Comparison of ENCODE assay signal across 9 mouse cellular contexts in genomic region chr9:71210870-71211269, GRCm38 (mm10). TPM values are rescaled to one million over a fixed set of nuclear protein-coding genes. Genes with fewer than 3 reads are reported as not detected.
A peak's percentile ranks its signal among the peaks of the same experiment; 100 is the strongest.
DNase-seq lines count a peak whose midpoint lies in the region; ATAC-seq and TF ChIP-seq lines count a peak whose summit lies in the region.
"Had no signal": no experiment of that assay in that cellular context is flagged by ENCODE, and none has a peak within 500 bp of the region (broad histone marks: within the 10 kb centered on the region; RNA-seq: fewer than 3 reads in every experiment).

No protein-coding gene starts in this region.

- no peak for TF ChIP-seq POLR2A in testis, adult 2 months (IDR thresholded peaks at IDR 0.05; ENCODE audit: control insufficient read depth, low read depth, low read length)

- H3K27me3 ChIP-seq in hindbrain, embryonic 11.5 days (ENCODE audit: control insufficient read depth, insufficient read depth, low read length) = peaks cover 25% of the 10 kb centered on the region
- H3K27me3 ChIP-seq in hindbrain, embryonic 16.5 days (replicated peaks; ENCODE audit: control insufficient read depth, insufficient read depth, low read length) = peaks cover 31% of the 10 kb centered on the region
- H3K27me3 ChIP-seq in testis, adult 2 months (ENCODE audit: control insufficient read depth, insufficient read depth, low read length) = no peaks in the 10 kb centered on the region
- H3K27me3 ChIP-seq in liver, postnatal 0 days (ENCODE audit: insufficient read depth, low read length) = peaks cover 33% of the 10 kb centered on the region

- H3K9me3 ChIP-seq in hindbrain, embryonic 11.5 days (ENCODE audit: control insufficient read depth, low read length) = no peaks in the 10 kb centered on the region
- 0 out of 2 replicates have a peak, but pooled peaks cover 3% of the 10 kb centered on the region for H3K9me3 ChIP-seq in hindbrain, embryonic 16.5 days (ENCODE audit: control insufficient read depth, low read length)
- H3K9me3 ChIP-seq in liver, postnatal 0 days (ENCODE audit: low read length) = no peaks in the 10 kb centered on the region
- H3K9me3 ChIP-seq: limb, embryonic 12.5 days had no signal

- no peak overlapping the region for H3K9ac ChIP-seq in hindbrain, embryonic 11.5 days (ENCODE audit: low read depth, low read length)
- no peak overlapping the region for H3K9ac ChIP-seq in hindbrain, embryonic 16.5 days (ENCODE audit: low read depth, low read length)
- no peak overlapping the region for H3K9ac ChIP-seq in liver, postnatal 0 days (replicated peaks)
- H3K9ac ChIP-seq: limb, embryonic 12.5 days had no signal

- H3K4me2 ChIP-seq in hindbrain, embryonic 11.5 days (replicated peaks; ENCODE audit: low read depth, low read length) = no peak overlapping the region
- no peak overlapping the region for H3K4me2 ChIP-seq in hindbrain, embryonic 16.5 days (ENCODE audit: low read length)
- no peak overlapping the region for H3K4me2 ChIP-seq in liver, postnatal 0 days (ENCODE audit: low read depth, low read length)
- H3K4me2 ChIP-seq: limb, embryonic 12.5 days had no signal

- DNase-seq in hindbrain, embryonic 11.5 days (ENCODE audit: low spot score) = peak; percentile 67
- DNase-seq in testis, postnatal 14 days (ENCODE audit: low spot score) = no peak
- peak; percentile 67 for DNase-seq in embryo, embryonic 10 days (ENCODE audit: low spot score)
- DNase-seq in liver, postnatal 0 days = peak; percentile 40
- no peak for DNase-seq in yolk sac, embryonic 10.5 days (ENCODE audit: low spot score)

- H3K36me3 ChIP-seq in hindbrain, embryonic 11.5 days (ENCODE audit: control insufficient read depth, insufficient read depth, low read length) = no peaks in the 10 kb centered on the region
- no peaks in the 10 kb centered on the region for H3K36me3 ChIP-seq in hindbrain, embryonic 16.5 days (ENCODE audit: control insufficient read depth, insufficient read depth, low read length)
- H3K36me3 ChIP-seq in testis, adult 2 months (ENCODE audit: control insufficient read depth, insufficient read depth, low read length) = no peaks in the 10 kb centered on the region
- H3K36me3 ChIP-seq in liver, postnatal 0 days (replicated peaks; ENCODE audit: insufficient read depth, low read length) = no peaks in the 10 kb centered on the region
- H3K36me3 ChIP-seq: limb, embryonic 12.5 days had no signal

- no peak overlapping the region for H3K4me3 ChIP-seq in hindbrain, embryonic 11.5 days (ENCODE audit: low read depth, low read length)
- no peak overlapping the region for H3K4me3 ChIP-seq in hindbrain, embryonic 16.5 days (ENCODE audit: low read length)
- no peak overlapping the region for H3K4me3 ChIP-seq in testis, adult 2 months (ENCODE audit: control insufficient read depth, low read depth, low read length)
- no peak overlapping the region for H3K4me3 ChIP-seq in liver, postnatal 0 days (ENCODE audit: low read depth, low read length)
- H3K4me3 ChIP-seq: limb, embryonic 12.5 days had no signal

- H3K27ac ChIP-seq in hindbrain, embryonic 11.5 days (ENCODE audit: low read depth, low read length) = no peak overlapping the region
- H3K27ac ChIP-seq in hindbrain, embryonic 16.5 days (ENCODE audit: low read depth, low read length) = no peak overlapping the region
- no peak overlapping the region for H3K27ac ChIP-seq in testis, adult 2 months (ENCODE audit: control insufficient read depth, insufficient read depth, low read depth, low read length)
- no peak overlapping the region for H3K27ac ChIP-seq in liver, postnatal 0 days (ENCODE audit: low read depth)
- H3K27ac ChIP-seq: limb, embryonic 12.5 days had no signal

- H3K4me1 ChIP-seq in hindbrain, embryonic 11.5 days (replicated peaks; ENCODE audit: control insufficient read depth, insufficient read depth, low read length) = peaks cover 4% of the 10 kb centered on the region
- peaks cover 7% of the 10 kb centered on the region for H3K4me1 ChIP-seq in hindbrain, embryonic 16.5 days (ENCODE audit: control insufficient read depth, insufficient read depth, low read depth, low read length)
- no peaks in the 10 kb centered on the region; the same call in 1 of the 2 replicates for H3K4me1 ChIP-seq in testis, adult 2 months (ENCODE audit: control insufficient read depth, insufficient read depth, low read length)
- peaks cover 7% of the 10 kb centered on the region for H3K4me1 ChIP-seq in liver, postnatal 0 days (ENCODE audit: insufficient read depth)

- TF ChIP-seq EP300 in liver, postnatal 0 days (IDR thresholded peaks at IDR 0.05; ENCODE audit: low read depth) = no peak

- 8% methylated on average over 2 of the region's 2 CpGs for WGBS in hindbrain, embryonic 11.5 days
- WGBS in hindbrain, embryonic 16.5 days = 7% methylated on average over 2 of the region's 2 CpGs
- 11% methylated on average over 2 of the region's 2 CpGs for WGBS in liver, postnatal 0 days (ENCODE audit: insufficient replicate concordance)

- ATAC-seq in hindbrain, embryonic 11.5 days (ENCODE audit: low FRiP score) = no peak
- no peak for ATAC-seq in hindbrain, embryonic 16.5 days
- ATAC-seq in liver, postnatal 0 days = no peak
- no peak for ATAC-seq in granulocyte monocyte progenitor cell, adult 5-6 weeks (replicated peaks; ENCODE audit: poor library complexity, severe bottlenecking)

- TF ChIP-seq CTCF in testis, adult 2 months (IDR thresholded peaks at IDR 0.05; ENCODE audit: control insufficient read depth, insufficient read depth, insufficient replicate concordance, low read depth, low read length) = peak; percentile 38; the same call in 1 of the 2 replicates
- TF ChIP-seq CTCF in liver, postnatal 0 days (IDR thresholded peaks at IDR 0.05; ENCODE audit: low read depth) = peak; percentile 72

RNA-seq across cellular contexts. Expression of gene Aldh1a2, which starts 4.7 kb away (rescaled TPM):
- 11.6 and 16.0 TPM in 2 replicates for polyA plus RNA-seq in hindbrain, embryonic 11.5 days (2014; fragmentation: Nextera tagmentation; extraction: Ambion mirVana)
- 27.3 and 34.0 TPM in 2 replicates for polyA plus RNA-seq in hindbrain, embryonic 16.5 days (2015; fragmentation: Nextera tagmentation; extraction: Ambion mirVana)
- 62.1 and 62.3 TPM in 2 replicates for polyA plus RNA-seq in testis, adult 2 months (2012; rRNA removed)
- polyA plus RNA-seq in liver, postnatal 0 days (2015; fragmentation: Nextera tagmentation; extraction: Ambion mirVana) = 0.51 and 0.63 TPM in 2 replicates
- not detected in 2 replicates for total RNA-seq in granulocyte monocyte progenitor cell, adult 5-6 weeks (2014; fragmentation: Nextera tagmentation)
- total RNA-seq in granulocyte monocyte progenitor cell, adult 5-6 weeks (2017) = not detected in 2 replicates

RNA-seq across cellular contexts. Expression of gene Aqp9, which starts 42.4 kb away (rescaled TPM):
- polyA plus RNA-seq in hindbrain, embryonic 11.5 days (2014; fragmentation: Nextera tagmentation; extraction: Ambion mirVana) = 0.08 TPM in 1 of 2 replicates, not detected in the other
- polyA plus RNA-seq in hindbrain, embryonic 16.5 days (2015; fragmentation: Nextera tagmentation; extraction: Ambion mirVana) = 1.3 and 1.9 TPM in 2 replicates
- polyA plus RNA-seq in testis, adult 2 months (2012; rRNA removed) = 32.9 and 35.1 TPM in 2 replicates
- polyA plus RNA-seq in liver, postnatal 0 days (2015; fragmentation: Nextera tagmentation; extraction: Ambion mirVana) = 70.9 and 75.4 TPM in 2 replicates
- 1.0 and 1.1 TPM in 2 replicates for total RNA-seq in granulocyte monocyte progenitor cell, adult 5-6 weeks (2014; fragmentation: Nextera tagmentation)
- 0.52 and 1.4 TPM in 2 replicates for total RNA-seq in granulocyte monocyte progenitor cell, adult 5-6 weeks (2017)

Comparison
In these comparisons a context has a peak if more than half of its experiments do, and no peak if none do; other contexts are left out.
1. DNase-seq: peak in hindbrain, embryonic 11.5 days (single experiment), embryo, embryonic 10 days (single experiment) and liver, postnatal 0 days (single experiment); none in testis, postnatal 14 days (single experiment) and yolk sac, embryonic 10.5 days (single experiment).
2. RNA of gene Aqp9, which starts 42.4 kb away (polyA plus RNA-seq): 70.9 to 75.4 TPM in liver, postnatal 0 days and 32.9 to 35.1 TPM in testis, adult 2 months; 1.3 to 1.9 TPM in hindbrain, embryonic 16.5 days and 0.08 TPM in hindbrain, embryonic 11.5 days; every median in the first group is over 10 times any median in the second.